Mouse (Mus musculus): ENCODE results near the gene Igfbp7. TPM values are rescaled to one million over a fixed set of nuclear protein-coding genes. Genes with fewer than 3 reads are reported as not detected.

Gene Igfbp7
- polyA plus RNA-seq, 1 experiment from 2014 or later: 9.8 TPM

DNA sequence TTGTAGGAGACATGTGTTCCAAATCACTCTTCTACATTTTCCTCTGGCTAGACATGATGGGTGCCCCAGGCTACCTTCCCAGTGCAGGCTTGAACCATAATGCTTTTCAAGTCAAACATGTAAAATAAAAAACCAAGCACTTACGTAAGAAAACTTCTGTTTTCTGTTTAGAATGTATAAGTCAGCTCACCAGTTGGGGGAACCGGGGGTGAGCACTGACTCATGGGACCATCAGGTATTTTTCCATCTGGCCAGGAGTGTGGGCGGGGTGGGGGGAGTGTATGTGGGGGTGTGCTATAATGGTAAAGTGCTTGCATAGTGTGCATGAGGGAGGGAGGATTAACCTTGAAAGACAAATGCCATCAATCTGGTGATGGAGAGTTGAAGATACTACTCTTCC lies 29.8 kb downstream of the Igfbp7 start:
- ATAC-seq (ENCODE audit: insufficient number of reproducible peaks, insufficient read depth, low FRiP score, low TSS enrichment, low read depth): no peak
- H3K4me2 ChIP-seq: no peak overlapping the region
- 0 out of 2 replicates have a peak, but pooled peaks cover 11% of the 10 kb centered on the region for H3K27me3 ChIP-seq
- H3K9me3 ChIP-seq: no peaks in the 10 kb centered on the region
- H3K4me1 ChIP-seq (replicated peaks): peaks cover 6% of the 10 kb centered on the region
- WGBS: 78% methylated on average over 3 of the region's 3 CpGs
- H3K27ac ChIP-seq: no peak overlapping the region
- H3K4me3 ChIP-seq (replicated peaks): no peak overlapping the region
- H3K9ac ChIP-seq (replicated peaks): no peak overlapping the region
- no peaks in the 10 kb centered on the region for H3K36me3 ChIP-seq

DNA sequence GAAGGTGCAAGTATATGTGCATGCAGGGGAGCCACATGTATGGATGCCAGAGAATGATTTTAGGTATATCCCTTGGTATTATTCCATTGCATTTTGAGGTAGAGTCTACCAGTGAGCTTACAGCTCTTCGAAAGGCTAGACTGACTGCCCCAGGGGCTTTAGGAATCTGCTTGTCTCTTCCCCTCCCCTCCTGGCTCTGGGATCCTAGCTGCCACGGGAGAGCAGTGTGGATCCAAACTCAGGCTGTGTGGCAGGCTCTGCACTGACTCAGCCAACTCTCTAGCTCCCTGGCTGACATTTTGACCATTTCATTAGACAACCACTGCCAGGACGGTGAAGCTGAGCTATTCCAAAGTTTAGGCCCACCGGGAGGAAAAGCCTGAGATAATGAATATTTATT lies 32.3 kb downstream of the Igfbp7 start:
- no peak for ATAC-seq (ENCODE audit: insufficient number of reproducible peaks, insufficient read depth, low FRiP score, low TSS enrichment, low read depth)
- Histone ChIP-seq H3K4me3 (replicated peaks) (no peak overlapping the region), H3K27me3 (no peaks in the 10 kb centered on the region; the same call in 1 of the 2 replicates), H3K9me3 (no peaks in the 10 kb centered on the region), H3K4me1 (replicated peaks) (peaks cover 6% of the 10 kb centered on the region), H3K4me2 (no peak overlapping the region), H3K9ac (replicated peaks) (no peak overlapping the region), H3K36me3 (no peaks in the 10 kb centered on the region), H3K27ac (no peak overlapping the region)
- WGBS: 67% methylated on average over 4 of the region's 4 CpGs

- H3K9me3 ChIP-seq: no peaks in the 10 kb centered on the region
- no peaks in the 10 kb centered on the region for H3K36me3 ChIP-seq
- H3K4me3 ChIP-seq (replicated peaks): no peak overlapping the region
- no peaks in the 10 kb centered on the region; the same call in 1 of the 2 replicates for H3K27me3 ChIP-seq
- WGBS: 66% methylated on average over 3 of the region's 3 CpGs
- no peak overlapping the region for H3K27ac ChIP-seq
- ATAC-seq (ENCODE audit: insufficient number of reproducible peaks, insufficient read depth, low FRiP score, low TSS enrichment, low read depth): no peak
- H3K4me1 ChIP-seq (replicated peaks): peaks cover 10% of the 10 kb centered on the region
- H3K4me2 ChIP-seq: no peak overlapping the region
- H3K9ac ChIP-seq (replicated peaks): no peak overlapping the region
These were observed 32.9 kb downstream of the Igfbp7 start for GRCm38 (mm10) chr5:77374945-77375344.

GRCm38 (mm10) chr5:77372778-77373177 lies 35.1 kb downstream of the Igfbp7 start:
- no peak overlapping the region for H3K4me3 ChIP-seq (replicated peaks)
- no peak for ATAC-seq (ENCODE audit: insufficient number of reproducible peaks, insufficient read depth, low FRiP score, low TSS enrichment, low read depth)
- H3K4me1 ChIP-seq (replicated peaks): peaks cover 23% of the 10 kb centered on the region
- H3K9ac ChIP-seq (replicated peaks): no peak overlapping the region
- H3K9me3 ChIP-seq: no peaks in the 10 kb centered on the region
- 63% methylated on average over 6 of the region's 6 CpGs for WGBS
- H3K36me3 ChIP-seq: no peaks in the 10 kb centered on the region
- no peak overlapping the region for H3K27ac ChIP-seq
- H3K4me2 ChIP-seq: no peak overlapping the region
- H3K27me3 ChIP-seq: no peaks in the 10 kb centered on the region; the same call in 1 of the 2 replicates

DNA sequence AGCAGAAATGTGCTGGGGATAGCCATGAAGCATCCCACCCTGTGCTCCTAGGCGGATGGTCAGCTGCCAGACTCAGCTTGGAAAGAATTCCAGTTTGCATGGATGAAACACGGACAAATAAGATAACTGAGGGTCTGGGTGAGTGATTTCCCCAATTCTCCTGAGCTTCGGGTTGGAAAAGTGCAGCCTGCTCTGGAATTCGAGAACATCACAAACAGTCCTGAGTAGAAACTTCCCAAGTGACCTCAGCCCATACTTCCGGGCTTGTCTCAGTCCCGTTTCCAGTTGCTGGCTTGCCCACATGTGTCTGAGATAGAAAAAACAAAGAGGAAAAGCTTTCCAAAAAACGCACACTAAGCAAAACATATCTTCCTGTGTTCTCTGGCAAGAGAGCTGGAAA lies 35.6 kb downstream of the Igfbp7 start:
- Histone ChIP-seq H3K9ac (replicated peaks) (no peak overlapping the region), H3K4me1 (replicated peaks) (peaks cover 29% of the 10 kb centered on the region), H3K27ac (no peak overlapping the region), H3K4me2 (no peak overlapping the region), H3K9me3 (no peaks in the 10 kb centered on the region), H3K36me3 (no peaks in the 10 kb centered on the region), H3K4me3 (replicated peaks) (no peak overlapping the region), H3K27me3 (no peaks in the 10 kb centered on the region; the same call in 1 of the 2 replicates)
- 81% methylated on average over 7 of the region's 7 CpGs for WGBS
- ATAC-seq (ENCODE audit: insufficient number of reproducible peaks, insufficient read depth, low FRiP score, low TSS enrichment, low read depth): no peak

DNA sequence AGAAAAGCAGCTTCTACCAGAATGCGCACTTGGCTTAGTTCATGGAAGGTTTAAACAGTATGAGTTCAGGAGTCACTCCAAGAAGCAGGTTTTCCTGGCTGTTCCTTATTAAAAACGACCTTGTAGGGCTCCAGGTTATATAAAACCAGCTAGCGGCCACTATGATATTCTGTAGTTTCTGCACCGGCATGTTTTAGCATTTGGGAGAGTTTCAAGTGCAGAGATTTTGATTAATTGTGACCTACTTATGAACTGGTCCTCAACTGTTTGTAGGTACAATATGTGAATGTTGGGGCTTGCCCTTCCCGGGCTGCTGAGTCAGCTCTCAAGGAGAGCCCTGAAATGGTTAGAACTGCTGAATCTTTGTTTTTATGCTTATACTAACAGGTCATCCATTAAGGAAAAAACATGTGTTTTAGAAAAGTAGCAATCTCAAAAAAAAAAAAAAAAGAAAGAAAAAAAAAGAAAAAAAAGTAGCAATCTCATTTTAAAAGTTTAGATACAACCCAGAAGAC lies 37.4 kb downstream of the Igfbp7 start:
- WGBS: 71% methylated on average over 5 of the region's 5 CpGs

DNA sequence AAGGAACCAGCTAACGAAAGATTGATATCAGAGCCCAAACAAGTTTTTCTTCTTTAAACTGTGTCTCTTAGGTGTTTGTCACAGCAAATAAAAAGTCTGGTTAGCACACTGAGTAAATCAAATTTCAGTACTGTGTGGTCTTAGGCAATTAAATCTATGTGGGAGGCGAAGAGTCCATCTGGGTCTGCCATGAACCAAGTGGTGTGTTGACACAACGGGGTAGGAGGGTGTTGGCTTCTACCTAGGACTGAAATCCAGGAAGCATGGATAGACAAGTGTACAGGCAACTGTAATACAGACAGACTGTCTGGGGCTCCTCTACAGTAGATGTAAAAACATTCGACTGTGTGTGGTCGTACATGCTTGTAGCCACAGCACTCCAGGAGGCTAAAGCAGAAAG lies 38.4 kb downstream of the Igfbp7 start:
- no peaks in the 10 kb centered on the region for H3K9me3 ChIP-seq
- H3K27me3 ChIP-seq: no peaks in the 10 kb centered on the region; the same call in 1 of the 2 replicates
- 60% methylated on average over 5 of the region's 5 CpGs for WGBS
- ATAC-seq (ENCODE audit: insufficient number of reproducible peaks, insufficient read depth, low FRiP score, low TSS enrichment, low read depth): no peak
- no peak overlapping the region for H3K9ac ChIP-seq (replicated peaks)
- H3K4me3 ChIP-seq (replicated peaks): no peak overlapping the region
- H3K36me3 ChIP-seq: no peaks in the 10 kb centered on the region
- no peak overlapping the region for H3K27ac ChIP-seq
- H3K4me1 ChIP-seq (replicated peaks): peaks cover 29% of the 10 kb centered on the region
- no peak overlapping the region for H3K4me2 ChIP-seq

More for the DNA sequence above, 37.4 kb downstream of the Igfbp7 start:
- Histone ChIP-seq H3K27ac (peak overlapping the region; percentile 45; the same call in 1 of the 2 replicates), H3K9ac (replicated peaks) (no peak overlapping the region), H3K9me3 (no peaks in the 10 kb centered on the region), H3K27me3 (no peaks in the 10 kb centered on the region; the same call in 1 of the 2 replicates), H3K4me1 (replicated peaks) (peaks cover 29% of the 10 kb centered on the region), H3K4me2 (no peak overlapping the region), H3K4me3 (replicated peaks) (no peak overlapping the region), H3K36me3 (no peaks in the 10 kb centered on the region)
- ATAC-seq (ENCODE audit: insufficient number of reproducible peaks, insufficient read depth, low FRiP score, low TSS enrichment, low read depth): no peak

- no peaks in the 10 kb centered on the region for H3K9me3 ChIP-seq
- H3K4me3 ChIP-seq (replicated peaks): no peak overlapping the region
- no peak overlapping the region for H3K4me2 ChIP-seq
- 35% methylated on average over 7 of the region's 7 CpGs for WGBS
- no peak for ATAC-seq (ENCODE audit: insufficient number of reproducible peaks, insufficient read depth, low FRiP score, low TSS enrichment, low read depth)
- H3K27me3 ChIP-seq: no peaks in the 10 kb centered on the region; the same call in 1 of the 2 replicates
- H3K9ac ChIP-seq (replicated peaks): no peak overlapping the region
- no peaks in the 10 kb centered on the region for H3K36me3 ChIP-seq
- peaks cover 29% of the 10 kb centered on the region for H3K4me1 ChIP-seq (replicated peaks)
- H3K27ac ChIP-seq: peak overlapping the region; percentile 35; the same call in 1 of the 2 replicates
These were observed 39.6 kb downstream of the Igfbp7 start for GRCm38 (mm10) chr5:77368194-77368593.

DNA sequence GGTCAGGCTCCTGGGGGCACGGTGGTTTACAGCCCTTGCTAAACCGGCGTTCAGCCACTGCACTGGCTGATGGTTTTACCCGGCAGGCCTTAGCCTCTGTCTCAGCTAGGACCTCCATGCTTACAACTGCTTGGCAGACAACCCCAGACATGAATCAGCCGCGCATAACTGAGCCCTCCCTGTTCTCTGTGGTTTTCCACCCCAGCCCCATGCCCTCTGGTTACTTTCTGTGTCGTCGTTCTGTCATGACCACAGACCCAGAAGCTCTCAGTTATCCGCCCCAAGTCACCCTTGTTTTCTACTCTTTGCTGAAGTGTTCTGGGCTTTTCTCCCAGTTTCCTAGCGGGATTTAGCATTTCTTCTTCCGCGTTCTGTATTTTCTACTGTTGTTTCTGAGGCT lies 40.2 kb downstream of the Igfbp7 start:
- no peak for ATAC-seq (ENCODE audit: insufficient number of reproducible peaks, insufficient read depth, low FRiP score, low TSS enrichment, low read depth)
- H3K4me3 ChIP-seq (replicated peaks): no peak overlapping the region
- H3K27ac ChIP-seq: peak overlapping the region; percentile 35; the same call in 1 of the 2 replicates
- no peak overlapping the region for H3K4me2 ChIP-seq
- H3K9ac ChIP-seq (replicated peaks): 0 out of 2 replicates have a peak overlapping the region, but pooled peaks have one; percentile 27
- no peaks in the 10 kb centered on the region for H3K36me3 ChIP-seq
- H3K4me1 ChIP-seq (replicated peaks): peaks cover 29% of the 10 kb centered on the region
- H3K9me3 ChIP-seq: no peaks in the 10 kb centered on the region
- 48% methylated on average over 12 of the region's 12 CpGs for WGBS
- H3K27me3 ChIP-seq: no peaks in the 10 kb centered on the region; the same call in 1 of the 2 replicates

GRCm38 (mm10) chr5:77367145-77367544 lies 40.7 kb downstream of the Igfbp7 start:
- Histone ChIP-seq H3K4me3 (replicated peaks) (no peak overlapping the region), H3K36me3 (no peaks in the 10 kb centered on the region), H3K9ac (replicated peaks) (0 out of 2 replicates have a peak overlapping the region, but pooled peaks have one; percentile 27), H3K27me3 (no peaks in the 10 kb centered on the region; the same call in 1 of the 2 replicates), H3K4me1 (replicated peaks) (peaks cover 29% of the 10 kb centered on the region), H3K4me2 (no peak overlapping the region), H3K27ac (no peak overlapping the region), H3K9me3 (no peaks in the 10 kb centered on the region)
- WGBS: 89% methylated on average over 1 of the region's 1 CpGs
- ATAC-seq (ENCODE audit: insufficient number of reproducible peaks, insufficient read depth, low FRiP score, low TSS enrichment, low read depth): no peak

- 78% methylated on average over 8 of the region's 8 CpGs for WGBS
- no peak overlapping the region for H3K4me2 ChIP-seq
- no peak overlapping the region for H3K9ac ChIP-seq (replicated peaks)
- peaks cover 29% of the 10 kb centered on the region for H3K4me1 ChIP-seq (replicated peaks)
- no peak for ATAC-seq (ENCODE audit: insufficient number of reproducible peaks, insufficient read depth, low FRiP score, low TSS enrichment, low read depth)
- no peaks in the 10 kb centered on the region for H3K36me3 ChIP-seq
- no peaks in the 10 kb centered on the region for H3K9me3 ChIP-seq
- H3K27ac ChIP-seq: no peak overlapping the region
- H3K27me3 ChIP-seq: no peaks in the 10 kb centered on the region; the same call in 1 of the 2 replicates
- H3K4me3 ChIP-seq (replicated peaks): no peak overlapping the region
These were observed 41.5 kb downstream of the Igfbp7 start for GRCm38 (mm10) chr5:77366313-77366712.

Data from limb, embryonic 12.5 days (tissue).